Mouse (Mus musculus) CD4-positive helper T cell, adult 2 months (primary cell): ENCODE measurements around the gene Rcor1.

Experiments
- DNase-seq: peaks from one replicate; pipeline ENCODE4 v3.0.0-alpha.2; 2012; ENCODE audit warnings: low read depth, missing footprints, low spot score

Gene Rcor1

GRCm38 (mm10) chr12:111038976-111039612 lies at the start of gene Rcor1:
TSS of gene Rcor1 (plus strand) at chr12:111039351.
- peak; percentile 100 for DNase-seq

- DNase-seq = no peak
Observed at GRCm38 (mm10) chr12:110989409-110989808, 49.7 kb upstream of the Rcor1 start.

DNA sequence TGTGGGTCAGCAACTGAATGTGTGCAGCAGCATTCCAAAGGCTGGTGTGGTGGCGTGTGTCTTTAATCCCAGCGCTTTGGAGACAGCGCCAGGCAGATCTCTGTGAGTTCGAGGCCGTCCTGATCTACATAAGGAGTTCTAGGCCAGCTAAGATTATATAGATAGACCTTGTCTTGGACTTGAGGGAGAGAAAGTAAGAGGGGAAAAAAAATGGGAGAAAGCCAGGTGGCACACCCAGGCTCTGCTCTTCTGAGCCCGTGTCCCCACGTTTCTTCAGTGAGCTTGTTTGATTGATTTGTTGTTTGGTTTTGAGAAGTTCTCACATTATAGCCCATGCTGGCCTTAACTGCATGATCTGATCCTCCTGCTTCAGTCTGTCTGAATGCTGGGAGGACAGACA lies 48.7 kb upstream of the Rcor1 start:
- DNase-seq = no peak

- DNase-seq = peak; percentile 90
Observed at GRCm38 (mm10) chr12:110991361-110992127, 47.6 kb upstream of the Rcor1 start.

GRCm38 (mm10) chr12:110992128-110992553 lies 47.0 kb upstream of the Rcor1 start:
- DNase-seq = peak; percentile 91

DNA sequence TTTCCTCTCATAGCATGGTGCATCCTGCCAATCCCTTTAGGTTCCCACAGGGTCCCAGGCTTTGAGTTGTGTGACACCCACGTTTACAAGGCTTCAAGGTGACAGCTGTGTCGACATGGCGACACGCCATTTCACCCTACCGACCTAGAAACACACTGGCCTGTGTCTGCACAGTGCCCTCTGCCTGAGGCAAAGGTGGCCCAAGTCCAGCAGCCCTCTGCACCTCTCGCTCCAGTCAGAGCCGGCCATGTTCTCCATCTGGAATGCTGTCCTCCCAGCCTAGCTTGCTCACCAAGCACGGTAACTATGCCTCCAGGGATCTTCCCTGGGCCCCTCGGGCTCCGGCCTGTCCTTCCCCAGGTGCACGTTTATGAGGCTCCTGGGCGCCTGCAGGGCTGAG lies 46.4 kb upstream of the Rcor1 start:
- no peak for DNase-seq

DNA sequence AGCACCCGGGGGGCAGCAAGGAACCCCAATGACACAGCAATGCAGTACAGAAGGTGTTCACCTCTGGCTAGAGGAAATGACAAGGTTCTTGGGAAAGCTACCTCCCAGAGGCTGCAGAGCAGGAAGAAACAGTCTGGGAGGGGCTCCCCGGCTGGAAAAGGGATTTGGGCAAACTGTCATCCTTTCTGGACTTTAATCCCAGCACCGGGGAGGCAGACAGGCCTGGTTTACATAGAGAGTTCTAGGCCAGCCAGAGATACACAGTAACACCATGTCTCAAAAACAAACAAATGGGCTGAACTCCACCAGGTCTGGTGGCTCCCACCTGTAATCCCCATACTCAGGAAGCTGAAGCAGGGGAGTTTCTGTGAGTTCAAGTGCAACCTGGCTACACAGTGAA lies 45.9 kb upstream of the Rcor1 start:
- no peak for DNase-seq

DNA sequence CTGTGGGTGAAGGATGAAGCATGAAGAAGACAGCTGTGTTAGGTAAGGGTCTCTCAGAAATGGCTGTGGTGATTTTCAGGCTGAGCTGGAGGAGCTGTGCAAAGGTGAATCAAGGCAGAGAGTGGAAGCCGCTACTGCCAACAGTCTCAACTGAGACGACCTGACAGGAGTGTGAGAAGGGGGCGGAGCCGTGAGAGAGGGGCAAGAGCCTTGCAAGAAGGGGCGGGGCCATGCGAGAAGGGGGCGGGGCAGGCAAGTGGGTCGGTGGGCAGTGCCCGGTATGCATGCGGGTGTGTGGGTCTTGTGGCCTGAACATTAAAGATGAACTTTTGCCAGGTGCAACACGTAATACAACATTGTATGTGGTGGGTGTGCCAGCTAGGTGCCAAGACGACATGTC lies 44.5 kb upstream of the Rcor1 start:
- DNase-seq = no peak

- DNase-seq = no peak
Observed at GRCm38 (mm10) chr12:110998092-110998491, 41.1 kb upstream of the Rcor1 start.

DNA sequence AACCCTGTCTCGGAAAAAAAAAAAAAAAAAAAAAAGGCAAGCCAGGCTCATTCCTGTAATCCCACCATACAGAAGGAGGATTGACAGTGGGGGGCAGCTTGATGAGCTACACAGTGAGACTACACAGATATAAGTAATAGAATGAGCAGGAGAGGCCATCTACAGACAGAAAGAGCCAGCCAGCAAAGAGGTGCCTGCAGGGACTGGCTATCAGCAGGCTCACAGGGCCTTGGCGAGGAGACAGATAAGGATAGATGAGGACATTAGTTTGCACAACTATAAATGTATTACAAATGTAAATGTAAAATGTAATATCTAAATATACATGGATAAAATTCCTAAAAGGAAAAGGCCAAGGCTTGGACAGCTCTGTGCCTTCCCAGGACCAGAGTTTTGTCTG lies 39.3 kb upstream of the Rcor1 start:
- DNase-seq = no peak

DNA sequence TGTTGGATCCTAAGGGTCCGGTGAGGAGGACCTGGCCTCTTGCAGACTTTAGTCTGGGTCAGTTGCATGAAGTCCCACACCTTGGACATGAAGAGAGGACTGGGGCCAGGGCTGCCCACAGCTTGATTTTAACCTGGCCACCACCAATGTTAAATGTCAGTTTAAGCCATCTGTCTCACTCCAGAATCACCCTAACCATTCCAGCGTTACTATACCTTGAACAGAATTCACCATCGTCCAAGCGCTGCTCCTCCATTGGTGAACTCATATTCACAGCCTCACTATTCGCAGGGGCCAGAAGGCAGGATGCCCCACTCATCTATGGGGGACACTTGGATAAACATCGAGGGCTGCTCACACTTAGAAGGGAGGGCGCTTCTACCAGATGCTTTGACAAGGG lies 38.2 kb upstream of the Rcor1 start:
- no peak for DNase-seq

DNA sequence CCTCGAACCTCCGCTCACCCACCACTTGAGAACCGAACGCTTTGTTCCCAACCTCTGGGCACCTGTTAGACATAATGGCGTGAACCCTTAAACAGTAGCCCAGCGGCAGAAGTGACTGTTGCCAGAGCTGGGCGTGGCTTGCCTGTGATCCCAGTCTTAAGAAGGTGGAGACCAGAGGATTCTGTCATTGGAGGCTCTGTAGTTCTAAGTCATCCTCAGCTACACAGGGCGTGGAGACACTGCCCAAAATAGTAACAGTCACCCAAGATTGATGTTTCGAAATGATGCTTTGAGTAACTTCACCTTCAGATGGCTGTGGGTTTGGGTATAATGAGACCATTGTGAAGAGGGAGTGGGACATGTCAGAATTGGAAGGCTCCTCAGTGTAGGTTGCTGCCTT lies 35.0 kb upstream of the Rcor1 start:
- no peak for DNase-seq

DNA sequence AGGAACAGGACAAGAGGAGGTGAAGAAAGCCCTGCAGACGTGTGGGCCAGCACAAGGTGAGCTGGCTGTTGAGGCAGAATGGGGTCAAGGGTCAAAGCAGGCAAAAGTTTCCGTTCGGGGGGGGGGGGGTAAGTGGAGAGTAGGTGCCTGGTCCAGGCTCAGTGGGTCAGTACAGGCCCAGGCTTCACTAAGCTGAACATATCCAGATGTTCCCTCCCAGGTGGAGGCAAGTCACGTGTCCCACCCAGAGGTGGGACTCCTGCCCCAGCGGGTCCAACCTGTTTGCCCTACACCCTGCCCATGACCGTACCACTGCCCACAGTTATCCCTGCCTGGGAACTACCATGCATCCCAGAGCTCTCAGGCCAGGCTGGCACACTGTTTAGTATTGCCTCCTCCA lies 33.3 kb upstream of the Rcor1 start:
- no peak for DNase-seq

GRCm38 (mm10) chr12:111006339-111006738 lies 32.8 kb upstream of the Rcor1 start:
- DNase-seq = no peak

DNA sequence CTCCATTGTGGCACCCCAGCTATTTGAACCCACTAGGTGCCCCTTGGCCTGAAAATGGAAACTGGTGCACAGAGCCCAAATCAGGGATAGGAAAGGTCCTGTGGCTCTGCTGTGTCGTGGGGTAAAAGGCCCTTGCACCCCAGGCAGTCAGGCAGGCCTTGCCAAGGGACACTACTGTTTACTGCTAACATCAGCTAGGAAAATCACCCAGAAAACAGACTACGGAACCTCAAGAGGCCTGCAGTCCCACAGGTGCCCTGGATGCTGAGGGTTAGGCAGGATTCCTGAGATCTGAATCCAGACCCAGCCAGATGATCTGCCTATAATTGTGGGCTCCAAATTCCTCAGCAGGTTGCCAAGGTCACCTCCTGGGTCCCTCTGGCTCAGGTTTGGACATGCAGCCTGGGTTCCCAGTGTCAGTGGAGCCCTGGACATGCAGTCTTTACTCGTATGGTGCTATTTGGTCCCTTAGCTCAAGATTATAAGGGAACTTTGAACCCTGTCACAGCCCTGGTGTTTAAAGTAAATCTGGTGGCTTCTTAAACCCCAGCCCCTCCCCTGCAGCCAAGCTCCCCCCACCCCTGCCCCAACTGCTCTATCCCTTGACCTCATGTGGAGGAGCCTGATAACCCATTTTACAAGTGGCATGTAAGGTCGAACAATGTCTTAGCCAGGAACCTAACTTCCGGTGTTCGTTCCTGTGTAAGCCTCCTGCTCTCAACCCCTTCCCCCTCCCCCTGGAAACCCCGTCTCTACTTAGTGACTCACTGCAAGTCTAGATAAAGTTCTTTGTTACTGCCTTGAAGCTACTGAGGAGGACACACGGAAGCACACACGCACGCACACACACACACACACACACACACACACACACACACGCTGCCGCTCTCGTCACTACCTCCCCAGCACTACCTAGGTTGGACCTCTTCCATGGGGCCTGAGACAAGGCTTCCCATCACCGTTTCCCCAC lies 31.7 kb upstream of the Rcor1 start:
- peak; percentile 90 for DNase-seq

GRCm38 (mm10) chr12:111008500-111009490 lies 30.4 kb upstream of the Rcor1 start:
- DNase-seq = no peak

DNA sequence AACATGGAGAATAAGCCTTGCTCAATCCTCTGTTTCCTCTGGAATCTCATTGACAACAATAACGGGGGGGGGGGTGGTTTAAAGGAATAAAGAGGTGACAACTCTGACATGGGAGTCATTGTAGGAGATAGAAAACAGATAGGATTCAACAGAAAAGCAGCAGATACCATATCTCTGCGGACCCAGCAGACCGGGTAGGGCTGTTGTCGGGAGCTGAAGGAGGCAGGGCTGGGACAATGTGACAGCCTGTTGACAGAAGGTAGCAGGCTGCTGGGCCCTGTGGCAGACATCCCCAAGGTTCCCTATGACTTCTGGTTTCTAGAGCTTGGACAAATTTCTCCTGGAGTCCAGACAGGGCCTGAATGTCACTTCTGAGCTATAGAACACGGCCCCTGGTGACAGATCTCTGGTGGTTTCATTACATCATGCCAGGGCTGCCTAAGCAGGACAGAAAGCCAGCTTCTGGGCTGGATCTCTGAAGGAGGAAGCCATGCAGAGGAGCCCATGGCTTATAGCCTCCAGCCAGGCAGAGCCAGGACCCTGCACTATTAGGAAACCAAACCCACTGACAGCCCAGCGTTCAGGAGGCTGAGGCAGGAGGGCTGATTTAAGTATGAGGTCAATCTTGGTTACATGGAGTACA lies 29.4 kb upstream of the Rcor1 start:
- DNase-seq = no peak

DNA sequence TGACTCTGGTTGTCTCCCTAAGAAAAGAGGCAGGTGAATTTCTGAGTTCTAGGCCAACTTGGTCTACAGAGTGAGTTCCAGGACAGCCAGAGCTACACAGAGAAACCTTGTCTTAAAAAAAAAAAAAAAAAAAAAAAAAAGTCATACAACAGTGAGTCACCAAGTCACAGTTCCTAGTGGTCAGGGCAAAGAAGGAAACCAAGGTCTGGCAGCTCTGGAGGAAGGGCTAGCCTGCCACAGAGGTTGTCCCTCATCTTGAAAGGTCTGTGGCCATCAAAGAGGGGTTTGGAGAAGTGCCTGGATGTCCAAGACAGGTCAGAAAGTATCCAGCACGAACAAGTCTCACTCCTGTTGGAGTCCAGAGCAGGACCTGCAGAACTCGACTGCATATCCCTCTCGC lies 22.3 kb upstream of the Rcor1 start:
- DNase-seq = no peak

DNA sequence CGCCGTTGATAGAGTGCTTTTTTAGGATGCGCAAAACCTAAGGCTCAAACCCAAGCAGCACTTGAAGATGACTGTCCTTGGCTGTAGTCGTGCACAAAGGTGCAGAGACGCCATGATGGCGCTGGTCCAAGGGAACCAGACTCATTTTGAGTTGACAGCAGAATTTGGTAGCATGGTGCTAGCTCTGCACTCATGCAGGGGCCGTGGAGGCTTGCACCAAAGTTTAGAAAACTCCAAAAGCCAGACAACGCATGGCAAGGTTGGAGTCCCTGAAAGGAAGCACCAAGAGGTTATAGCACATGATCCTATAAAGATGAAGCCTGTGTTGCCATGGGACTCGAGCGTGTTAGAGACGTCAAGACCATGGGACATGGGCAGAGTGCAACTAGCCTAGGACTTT lies 21.1 kb upstream of the Rcor1 start:
- DNase-seq = no peak

- no peak for DNase-seq
Observed at GRCm38 (mm10) chr12:111019086-111019485, 20.1 kb upstream of the Rcor1 start.
